Mouse (Mus musculus): ENCODE measurements around the gene Llgl2. TPM values are rescaled to one million over a fixed set of nuclear protein-coding genes. Genes with fewer than 3 reads are reported as not detected.

Llgl2 gene
- total and polyA plus RNA-seq, 3 experiments, result 3.8 to 12.3 (median 9.2) TPM

DNA sequence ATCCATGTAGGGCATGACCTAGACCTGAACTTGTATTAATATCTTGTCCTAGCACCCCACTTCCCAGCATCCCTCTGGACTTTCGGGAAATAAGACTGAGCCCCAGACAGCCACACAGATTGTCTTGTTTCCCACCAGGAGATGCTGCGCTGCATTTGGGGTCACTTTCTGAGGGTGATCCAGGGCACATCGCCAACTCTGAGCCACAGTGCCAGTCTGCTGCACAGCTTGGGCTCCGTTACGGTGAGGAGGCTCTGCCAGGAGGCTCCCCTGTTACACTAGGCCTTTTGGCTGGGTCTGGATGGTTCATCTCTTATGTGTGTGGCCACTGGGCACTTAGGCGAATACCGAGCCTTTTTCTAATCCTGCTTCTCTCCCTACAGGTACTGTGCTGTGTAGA, 34.1 kb upstream of the Llgl2 start:
- DNase-seq (ENCODE audit: extremely low read depth), result no peak
- in situ Hi-C loops (cut with MboI; ENCODE audit: low pct_ligation_motif_present, low pct_unique_long_range_greater_than_20kb, low sequenced_read_pairs), result no loop called here
- dilution Hi-C loops (cut with MboI; ENCODE audit: extremely low pct_ligation_motif_present, extremely low pct_unique_long_range_greater_than_20kb, low sequenced_read_pairs), result no loop called here
- Histone ChIP-seq H3K4me3 (replicated peaks in 1 of 3; ENCODE audit: low read depth in 2 of 3, low read length in 2 of 3, poor library complexity in 1 of 3) (no peak overlapping the region), H3K27me3 (replicated peaks) (no peaks in the 10 kb centered on the region), H3K36me3 (replicated peaks in 1 of 2; ENCODE audit: control insufficient read depth in 1 of 2, insufficient read depth in 1 of 2, low read length in 1 of 2) (peaks cover 62 to 91% of the 10 kb centered on the region in 2 experiments), H3K79me2 (replicated peaks; ENCODE audit: control insufficient read depth, extremely low read depth, insufficient read depth, poor library complexity, severe bottlenecking) (no peaks in the 10 kb centered on the region), H3K4me1 (ENCODE audit: control insufficient read depth in 1 of 2, insufficient read depth in 2 of 2) (no peaks in the 10 kb centered on the region), H3K9me3 (replicated peaks; ENCODE audit: low read length) (no peaks in the 10 kb centered on the region), H3K4me2 (ENCODE audit: insufficient read depth, low read depth, poor library complexity, severe bottlenecking) (no peak overlapping the region), H3K9ac (ENCODE audit: insufficient read depth, low read depth) (no peak overlapping the region), H3K27ac (ENCODE audit: insufficient read depth, low read depth) (no peak overlapping the region)
- no peak for TF ChIP-seq PAX5 (IDR thresholded peaks at IDR 0.05; ENCODE audit: low read length)
- TF ChIP-seq CHD1 (IDR thresholded peaks at IDR 0.05; ENCODE audit: low read depth, low read length), result no peak
- TF ChIP-seq USF1 (IDR thresholded peaks at IDR 0.05; ENCODE audit: low read depth, low read length), result no peak
- TF ChIP-seq ZC3H11A (IDR thresholded peaks at IDR 0.05; ENCODE audit: low read depth, low read length), result no peak

DNA sequence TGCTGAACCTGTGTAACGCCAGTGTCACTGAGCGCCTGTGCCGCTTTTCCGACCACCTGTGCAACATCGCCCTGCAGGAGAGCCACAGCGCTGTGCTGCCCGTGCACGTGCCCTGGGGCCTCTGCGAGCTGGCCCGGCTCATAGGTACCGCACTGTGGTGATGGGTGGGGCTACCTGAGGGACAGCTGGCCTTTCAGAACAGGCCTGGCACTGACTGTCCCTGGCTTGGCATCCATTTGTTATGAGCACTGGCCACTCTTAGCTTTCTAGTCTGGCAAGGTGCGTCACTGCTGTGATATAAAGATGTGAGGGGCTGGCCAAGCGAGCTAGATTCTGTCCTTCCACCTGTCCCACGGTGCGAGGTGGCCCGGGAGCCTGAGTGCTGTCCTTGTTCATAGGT, 31.9 kb upstream of the Llgl2 start:
- Histone ChIP-seq H3K27ac (ENCODE audit: insufficient read depth, low read depth) (no peak overlapping the region), H3K4me1 (ENCODE audit: control insufficient read depth in 1 of 2, insufficient read depth in 2 of 2) (no peaks in the 10 kb centered on the region), H3K79me2 (replicated peaks; ENCODE audit: control insufficient read depth, extremely low read depth, insufficient read depth, poor library complexity, severe bottlenecking) (no peaks in the 10 kb centered on the region), H3K27me3 (replicated peaks) (no peaks in the 10 kb centered on the region), H3K9me3 (replicated peaks; ENCODE audit: low read length) (no peaks in the 10 kb centered on the region), H3K4me2 (ENCODE audit: insufficient read depth, low read depth, poor library complexity, severe bottlenecking) (no peak overlapping the region), H3K9ac (ENCODE audit: insufficient read depth, low read depth) (no peak overlapping the region), H3K36me3 (replicated peaks in 1 of 2; ENCODE audit: control insufficient read depth in 1 of 2, insufficient read depth in 1 of 2, low read length in 1 of 2) (peaks cover 81 to 95% of the 10 kb centered on the region in 2 experiments), H3K4me3 (replicated peaks in 1 of 3; ENCODE audit: low read depth in 2 of 3, low read length in 2 of 3, poor library complexity in 1 of 3) (no peak overlapping the region)
- in situ Hi-C loops (cut with MboI; ENCODE audit: low pct_ligation_motif_present, low pct_unique_long_range_greater_than_20kb, low sequenced_read_pairs), result no loop called here
- no peak for TF ChIP-seq POLR2A (IDR thresholded peaks at IDR 0.05; ENCODE audit: low read depth, low read length)
- TF ChIP-seq MAZ (IDR thresholded peaks at IDR 0.05; ENCODE audit: low read depth, low read length), result no peak
- no peak for TF ChIP-seq ZKSCAN1 (IDR thresholded peaks at IDR 0.05; ENCODE audit: borderline replicate concordance, low read depth, low read length)
- no peak for TF ChIP-seq EP300 (IDR thresholded peaks at IDR 0.05; ENCODE audit: low read length)
- TF ChIP-seq ELF1 (IDR thresholded peaks at IDR 0.05; ENCODE audit: low read depth, low read length), result no peak
- no peak for TF ChIP-seq MAX (IDR thresholded peaks at IDR 0.05; ENCODE audit: low read length)
- TF ChIP-seq E2F4 (IDR thresholded peaks at IDR 0.05; ENCODE audit: insufficient replicate concordance, low read depth, low read length), result no peak
- no peak for TF ChIP-seq SMC3 (IDR thresholded peaks at IDR 0.05; ENCODE audit: low read depth, low read length)
- no peak for TF ChIP-seq TBP (conservative IDR thresholded peaks at IDR 0.05; ENCODE audit: low read depth, low read length)
- TF ChIP-seq IRF4 (IDR thresholded peaks at IDR 0.05; ENCODE audit: low read depth, low read length), result no peak
- no peak for TF ChIP-seq CHD1 (IDR thresholded peaks at IDR 0.05; ENCODE audit: low read depth, low read length)
- no peak for TF ChIP-seq MXI1 (IDR thresholded peaks at IDR 0.05; ENCODE audit: low read depth, low read length)
- no peak for TF ChIP-seq MYC (IDR thresholded peaks at IDR 0.05; ENCODE audit: low read depth, low read length)
- TF ChIP-seq GABPA (IDR thresholded peaks at IDR 0.05; ENCODE audit: insufficient replicate concordance, low read depth, low read length), result no peak
- TF ChIP-seq ZNF384 (IDR thresholded peaks at IDR 0.05; ENCODE audit: low read depth, low read length), result no peak
- no peak for TF ChIP-seq HCFC1 (IDR thresholded peaks at IDR 0.05; ENCODE audit: low read depth, low read length)
- no peak for TF ChIP-seq USF1 (IDR thresholded peaks at IDR 0.05; ENCODE audit: low read depth, low read length)
- TF ChIP-seq RAD21 (IDR thresholded peaks at IDR 0.05; ENCODE audit: low read depth, low read length), result no peak
- dilution Hi-C loops (cut with MboI; ENCODE audit: extremely low pct_ligation_motif_present, extremely low pct_unique_long_range_greater_than_20kb, low sequenced_read_pairs), result no loop called here
- no peak for DNase-seq (ENCODE audit: extremely low read depth)
